Mouse (Mus musculus): Measurements from ENCODE around the gene Gucy2e.

GRCm38 (mm10) chr11:69172606-69173005 is 64.2 kb downstream of the Gucy2e start:
- TF ChIP-seq POLR2A (IDR thresholded peaks at IDR 0.05; ENCODE audit: low read depth, low read length) (no peak), CTCF (IDR thresholded peaks at IDR 0.05; ENCODE audit: extremely low read depth, insufficient read length, insufficient replicate concordance, low read depth, low read length) (no peak)

All from small intestine, adult 2 months (tissue).